Mouse (Mus musculus) forebrain, embryonic 16.5 days (tissue): ENCODE results near the gene Gna13. TPM values are rescaled to one million over a fixed set of nuclear protein-coding genes. Genes with fewer than 3 reads are reported as not detected.
A peak's percentile ranks its signal among the peaks of the same experiment; 100 is the strongest.

Source experiments
- ATAC-seq: fragments of 200-750 bp; cut with Nextera tagmentation; 2 replicates; pipeline ENCODE4 v1.8.0; 2017; ENCODE audit warnings: mild to moderate bottlenecking, moderate library complexity
- H3K27ac ChIP-seq: fragments of 300-500 bp; sonication (generic); 2 replicates; pipeline ENCODE4 v1.5.1; 2014; ENCODE audit warnings: low read length, control low read depth
- H3K27me3 ChIP-seq: fragments of 300-500 bp; sonication (generic); replicated peaks from 2 replicates; pipeline ENCODE4 v1.6.1; 2014; ENCODE audit warnings: low read length; ENCODE audit not compliant: control insufficient read depth, insufficient read depth
- H3K36me3 ChIP-seq: fragments of 300-500 bp; sonication (generic); 2 replicates; pipeline ENCODE4 v1.6.1; 2014; ENCODE audit not compliant: control insufficient read depth, insufficient read depth
- H3K4me1 ChIP-seq: fragments of 300-500 bp; sonication (generic); replicated peaks from 2 replicates; pipeline ENCODE4 v1.6.1; 2014; ENCODE audit warnings: low read length; ENCODE audit not compliant: control insufficient read depth, insufficient read depth
- H3K4me2 ChIP-seq: fragments of 300-500 bp; sonication (generic); 2 replicates; pipeline ENCODE4 v1.6.1; 2014; ENCODE audit warnings: mild to moderate bottlenecking, low read length, control low read depth
- H3K4me3 ChIP-seq: fragments of 300-500 bp; sonication (generic); replicated peaks from 2 replicates; pipeline ENCODE4 v1.5.1; 2014; ENCODE audit warnings: mild to moderate bottlenecking, low read length, control low read depth
- H3K9ac ChIP-seq: fragments of 300-500 bp; sonication (generic); replicated peaks from 2 replicates; pipeline ENCODE4 v1.6.1; 2014; ENCODE audit warnings: low read depth, low read length, control low read depth
- H3K9me3 ChIP-seq: fragments of 300-500 bp; sonication (generic); 2 replicates; pipeline ENCODE4 v1.6.1; 2016; ENCODE audit warnings: low read length; ENCODE audit not compliant: control insufficient read depth
- WGBS: fragments of 180-500 bp; shearing (Covaris S2); extraction: QIAGEN DNeasy Blood & Tissue Kit; methylation state at CpG from one replicate; pipeline ENCODE4 v1.1.7; 2014; 5-methylcytosine and 5-hydroxymethylcytosine counted together
- polyA plus RNA-seq: library from polyadenylated mRNA; unstranded; fragments of >200 nt; fragmentation: Nextera tagmentation; extraction: Ambion mirVana; gene quantifications from 2 replicates; pipeline ENCODE4 v1.2.1, GENCODE M21; 2015

The Gna13 gene
- polyA plus RNA-seq = 16.1 and 17.1 TPM in 2 replicates

DNA sequence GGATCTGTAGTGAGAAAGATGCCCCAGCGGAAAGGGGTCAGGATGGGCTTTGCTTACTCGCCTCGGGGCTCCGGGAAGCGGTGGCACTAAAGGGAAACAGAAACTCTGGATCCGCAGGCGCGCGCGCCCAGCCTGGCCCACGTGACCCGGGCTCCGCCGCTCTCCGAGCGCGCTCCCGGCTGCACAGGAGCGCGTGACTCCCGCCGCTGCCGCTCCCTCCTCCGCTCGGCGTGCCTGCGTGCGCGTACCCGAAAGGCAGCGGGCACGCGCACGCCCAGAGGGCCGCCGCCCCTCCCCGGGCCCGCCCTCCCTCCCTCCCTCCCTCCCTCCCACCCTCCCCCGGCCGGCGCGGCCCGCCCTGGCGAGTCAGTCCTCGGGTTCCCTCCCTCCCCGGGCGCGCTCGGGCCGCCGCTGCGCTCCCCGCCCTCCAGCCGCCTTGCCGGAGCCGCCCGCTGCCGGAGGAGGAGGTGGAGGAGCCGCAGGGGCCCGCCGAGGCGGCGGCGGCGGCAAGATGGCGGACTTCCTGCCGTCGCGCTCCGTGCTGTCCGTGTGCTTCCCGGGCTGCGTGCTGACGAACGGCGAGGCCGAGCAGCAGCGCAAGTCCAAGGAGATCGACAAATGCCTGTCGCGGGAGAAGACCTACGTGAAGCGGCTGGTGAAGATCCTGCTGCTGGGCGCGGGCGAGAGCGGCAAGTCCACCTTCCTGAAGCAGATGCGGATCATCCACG lies at the start of gene Gna13:
Gna13 (plus strand) TSS at position 369 of the 728 bp plus-strand sequence.
- H3K4me1 ChIP-seq = peaks cover 61% of the 10 kb centered on the region
- peak within 1 kb of the TSS; percentile 92 for H3K27ac ChIP-seq
- under 1% methylated on average over 48 of the region's 89 CpGs for WGBS
- ATAC-seq = peak; percentile 69
- H3K36me3 ChIP-seq = peaks cover 3% of the 10 kb centered on the region
- no peaks in the 10 kb centered on the region for H3K9me3 ChIP-seq
- peak within 1 kb of the TSS; percentile 89 for H3K9ac ChIP-seq
- H3K4me3 ChIP-seq = peak within 1 kb of the TSS; percentile 90
- H3K4me2 ChIP-seq = peak within 1 kb of the TSS; percentile 91
- H3K27me3 ChIP-seq = no peaks in the 10 kb centered on the region

DNA sequence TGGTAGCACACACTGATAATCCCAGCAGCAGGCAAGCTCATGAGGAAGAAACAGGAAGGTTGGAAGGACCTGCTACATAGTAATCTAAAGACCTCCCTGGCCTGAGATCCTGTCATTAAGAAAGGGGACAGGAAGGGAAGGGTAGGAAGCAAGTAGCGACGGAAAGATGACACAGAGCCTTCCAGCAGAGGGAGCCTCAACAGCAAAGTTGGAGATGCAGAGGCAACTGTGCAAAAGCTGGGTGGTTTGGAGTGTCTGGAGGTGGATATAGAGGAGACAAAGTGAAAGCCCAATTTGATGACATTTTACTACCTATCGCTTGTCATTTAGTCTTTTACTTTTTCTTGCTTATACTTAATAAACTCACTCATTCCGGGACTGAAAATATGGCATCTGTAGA lies 45.7 kb upstream of the Gna13 start:
- H3K27ac ChIP-seq = no peak overlapping the region

GRCm38 (mm10) chr11:109319471-109319870 lies 43.2 kb upstream of the Gna13 start:
- ATAC-seq = no peak
- H3K36me3 ChIP-seq = no peaks in the 10 kb centered on the region
- WGBS = 93% methylated on average over 4 of the region's 4 CpGs
- no peak overlapping the region for H3K4me3 ChIP-seq
- no peaks in the 10 kb centered on the region for H3K27me3 ChIP-seq
- no peak overlapping the region for H3K4me2 ChIP-seq
- no peak overlapping the region for H3K27ac ChIP-seq
- H3K4me1 ChIP-seq = peaks cover 10% of the 10 kb centered on the region
- no peak overlapping the region for H3K9ac ChIP-seq
- no peaks in the 10 kb centered on the region for H3K9me3 ChIP-seq

More for the DNA sequence above, 45.7 kb upstream of the Gna13 start:
- Histone ChIP-seq H3K9me3 (no peaks in the 10 kb centered on the region), H3K9ac (no peak overlapping the region), H3K4me1 (peaks cover 13% of the 10 kb centered on the region), H3K4me3 (no peak overlapping the region), H3K27me3 (no peaks in the 10 kb centered on the region), H3K36me3 (no peaks in the 10 kb centered on the region), H3K4me2 (no peak overlapping the region)
- 39% methylated on average over 4 of the region's 4 CpGs for WGBS
- ATAC-seq = no peak

- no peaks in the 10 kb centered on the region for H3K27me3 ChIP-seq
- H3K9ac ChIP-seq = no peak overlapping the region
- WGBS = 52% methylated on average over 5 of the region's 5 CpGs
- H3K9me3 ChIP-seq = no peaks in the 10 kb centered on the region
- H3K36me3 ChIP-seq = no peaks in the 10 kb centered on the region
- H3K4me2 ChIP-seq = no peak overlapping the region; the same call in 1 of the 2 replicates
- no peak overlapping the region for H3K4me3 ChIP-seq
- peak overlapping the region; percentile 64 for H3K27ac ChIP-seq
- peak; percentile 61 for ATAC-seq
- peaks cover 10% of the 10 kb centered on the region for H3K4me1 ChIP-seq
Observed at GRCm38 (mm10) chr11:109319946-109320345, 42.7 kb upstream of the Gna13 start.

- Histone ChIP-seq H3K4me2 (no peak overlapping the region), H3K4me1 (peaks cover 10% of the 10 kb centered on the region), H3K27ac (peak overlapping the region; percentile 64), H3K27me3 (no peaks in the 10 kb centered on the region), H3K9me3 (no peaks in the 10 kb centered on the region), H3K9ac (0 out of 2 replicates have a peak overlapping the region, but pooled peaks have one; percentile 10), H3K4me3 (no peak overlapping the region), H3K36me3 (no peaks in the 10 kb centered on the region)
- 12% methylated on average over 8 of the region's 8 CpGs for WGBS
- peak; percentile 99 for ATAC-seq
Observed at GRCm38 (mm10) chr11:109320361-109320933, 42.2 kb upstream of the Gna13 start.

- Histone ChIP-seq H3K27ac (no peak overlapping the region), H3K4me1 (peaks cover 7% of the 10 kb centered on the region), H3K27me3 (no peaks in the 10 kb centered on the region), H3K4me3 (no peak overlapping the region), H3K36me3 (no peaks in the 10 kb centered on the region), H3K4me2 (no peak overlapping the region), H3K9ac (no peak overlapping the region), H3K9me3 (no peaks in the 10 kb centered on the region)
- WGBS = 86% methylated on average over 13 of the region's 13 CpGs
- ATAC-seq = no peak
Observed at GRCm38 (mm10) chr11:109326270-109326669, 36.4 kb upstream of the Gna13 start.

- 27% methylated on average over 3 of the region's 3 CpGs for WGBS
- Histone ChIP-seq H3K36me3 (no peaks in the 10 kb centered on the region), H3K4me2 (no peak overlapping the region), H3K27ac (no peak overlapping the region), H3K4me1 (peaks cover 12% of the 10 kb centered on the region), H3K9ac (no peak overlapping the region), H3K4me3 (no peak overlapping the region), H3K9me3 (no peaks in the 10 kb centered on the region), H3K27me3 (no peaks in the 10 kb centered on the region)
- no peak for ATAC-seq
Observed at GRCm38 (mm10) chr11:109327381-109327780, 35.2 kb upstream of the Gna13 start.

DNA sequence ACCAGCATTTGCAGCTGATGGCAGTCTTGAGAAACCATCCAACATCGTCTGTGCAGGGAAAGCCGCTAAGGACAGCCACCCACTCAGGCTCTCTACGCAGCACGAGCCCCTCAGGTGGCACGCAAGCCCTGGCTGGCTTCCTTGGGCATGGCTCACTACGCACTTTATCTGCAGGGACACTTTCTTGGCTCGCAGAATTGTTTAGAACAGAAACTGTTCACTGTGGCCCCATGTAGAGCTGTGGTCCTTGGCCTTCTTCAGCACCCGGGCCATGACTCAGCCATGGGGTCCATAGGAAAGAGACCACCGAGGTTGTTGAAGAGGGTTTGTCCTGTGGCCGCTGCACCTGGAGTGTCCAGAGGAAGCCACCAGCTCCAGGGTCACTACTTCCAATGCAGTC lies 34.7 kb upstream of the Gna13 start:
- ATAC-seq = no peak
- Histone ChIP-seq H3K4me3 (no peak overlapping the region), H3K9ac (no peak overlapping the region), H3K36me3 (no peaks in the 10 kb centered on the region), H3K27ac (no peak overlapping the region), H3K27me3 (no peaks in the 10 kb centered on the region), H3K4me1 (peaks cover 12% of the 10 kb centered on the region), H3K9me3 (no peaks in the 10 kb centered on the region), H3K4me2 (no peak overlapping the region)
- 80% methylated on average over 10 of the region's 10 CpGs for WGBS

- H3K27me3 ChIP-seq = no peaks in the 10 kb centered on the region
- H3K4me3 ChIP-seq = no peak overlapping the region
- no peak for ATAC-seq
- WGBS = 72% methylated on average over 4 of the region's 4 CpGs
- H3K4me1 ChIP-seq = peaks cover 12% of the 10 kb centered on the region
- no peak overlapping the region for H3K4me2 ChIP-seq
- H3K27ac ChIP-seq = no peak overlapping the region
- no peaks in the 10 kb centered on the region for H3K9me3 ChIP-seq
- no peaks in the 10 kb centered on the region for H3K36me3 ChIP-seq
- no peak overlapping the region for H3K9ac ChIP-seq
Observed at GRCm38 (mm10) chr11:109329331-109329730, 33.3 kb upstream of the Gna13 start.
